Mouse (Mus musculus): ENCODE measurements around the gene Asl.

- no peak for TF ChIP-seq CTCF (IDR thresholded peaks at IDR 0.05; ENCODE audit: low read depth)
- TF ChIP-seq EP300 (IDR thresholded peaks at IDR 0.05; ENCODE audit: low read depth), result no peak
These were observed 54.7 kb downstream of the Asl start for GRCm38 (mm10) chr5:129974354-129974753.

Measured in liver, postnatal 0 days (tissue).